Mouse (Mus musculus) adrenal gland, postnatal 4 days (tissue): Measurements from ENCODE around the gene Hist1h2ae. TPM values are rescaled to one million over a fixed set of nuclear protein-coding genes. Genes with fewer than 3 reads are reported as not detected.
A peak's percentile ranks its signal among the peaks of the same experiment; 100 is the strongest.
"Not testable (repeated sequence)": the region's sequence is repeated elsewhere in the genome, so short reads cannot be mapped to it uniquely, and the experiment has no call there.

Experiments
- DNase-seq, 2 experiments: peaks; one replicate each; pipeline ENCODE4 v3.0.0; 2021 to 2022; ENCODE audit warnings: low spot score in 2 of 2, mixed read lengths in 2 of 2
- long read RNA-seq, 2 experiments: library from polyadenylated mRNA; stranded (forward); transcript quantifications; one replicate each; pipeline ENCODE4 v2.0.0; 2021
- total RNA-seq, 2 experiments: library from RNA; stranded (reverse); gene quantifications; 2 replicates each; pipeline ENCODE4 v1.2.3; 2021

Gene Hist1h2ae
- total RNA-seq = 10 to 100 TPM; 79.7 to 95.7 TPM
- long read RNA-seq, experiment 1 = 0 reads
- long read RNA-seq, experiment 2 = 0 reads

GRCm38 (mm10) chr13:23571022-23571503, at the start of gene Hist1h2ae, which contains the start of gene Hist1h2bg:
Gene Hist1h2ae, minus strand, starts transcription at chr13:23571220.
Gene Hist1h2bg, plus strand, starts transcription at chr13:23571396.
- DNase-seq = peak in 1 of 2 experiments; percentile 29

- DNase-seq = no peak
These were observed 49.2 kb upstream of the Hist1h2ae start for GRCm38 (mm10) chr13:23620056-23620732.

- no peak for DNase-seq
These were observed 40.6 kb upstream of the Hist1h2ae start for GRCm38 (mm10) chr13:23611638-23612037.

DNA sequence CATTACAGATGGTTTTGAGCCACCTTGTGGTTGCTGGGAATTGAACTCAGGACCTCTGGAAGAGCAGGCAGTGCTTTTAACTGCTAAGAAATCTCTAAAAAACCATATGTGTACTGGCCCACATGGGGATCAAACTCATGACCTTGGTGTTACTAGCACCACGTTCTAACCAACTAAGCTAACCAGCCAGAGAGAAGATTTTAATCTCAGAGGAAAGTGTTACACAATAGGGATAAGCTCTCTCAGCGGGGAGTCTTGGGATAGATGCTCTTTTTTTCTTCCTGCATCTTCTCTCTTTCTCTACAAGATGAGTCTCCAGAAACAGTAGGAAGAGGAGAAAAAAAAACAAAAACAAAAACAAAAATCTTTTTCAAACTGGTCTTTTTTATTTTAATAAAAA, 39.4 kb upstream of the Hist1h2ae start:
- DNase-seq = no peak

DNA sequence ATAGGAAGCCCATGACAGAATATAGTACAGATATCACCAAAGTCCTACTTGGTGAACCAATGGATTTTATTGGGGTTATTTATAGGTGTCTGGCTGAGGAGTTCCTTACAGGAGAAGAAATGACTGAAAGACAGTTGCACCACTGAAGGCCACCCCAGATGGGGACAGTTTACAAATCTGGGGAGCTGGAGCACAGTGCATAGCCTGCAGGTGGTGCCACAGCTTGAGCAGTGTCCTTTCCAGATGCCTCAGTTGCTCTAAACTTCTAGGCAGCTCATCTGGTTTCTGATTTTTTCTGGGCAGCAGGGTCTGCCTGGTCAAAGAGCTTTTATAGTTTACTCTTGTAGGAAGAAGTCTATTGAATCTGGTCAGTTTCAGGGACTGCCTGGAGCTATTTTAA, 38.8 kb upstream of the Hist1h2ae start:
- no peak for DNase-seq

DNA sequence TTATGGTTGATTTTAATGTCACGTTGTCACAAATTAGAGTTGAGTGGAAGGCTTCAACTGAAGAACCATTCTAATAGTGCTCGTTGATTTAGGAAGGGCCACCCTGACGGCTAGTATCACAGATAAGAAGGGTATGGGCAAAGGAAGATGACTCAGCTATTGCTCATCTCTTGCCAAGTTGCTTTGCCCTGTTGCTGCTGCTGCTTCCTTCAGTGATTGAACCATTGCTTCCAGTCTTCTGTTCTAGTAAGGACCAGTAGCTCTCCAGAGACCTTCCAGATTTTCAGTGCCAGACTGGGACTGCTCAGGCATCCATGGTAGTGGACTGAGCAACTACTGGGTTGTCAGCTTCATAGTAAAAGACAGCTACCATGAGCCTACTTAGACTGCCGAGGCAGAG, 38.2 kb upstream of the Hist1h2ae start:
- DNase-seq = no peak

DNA sequence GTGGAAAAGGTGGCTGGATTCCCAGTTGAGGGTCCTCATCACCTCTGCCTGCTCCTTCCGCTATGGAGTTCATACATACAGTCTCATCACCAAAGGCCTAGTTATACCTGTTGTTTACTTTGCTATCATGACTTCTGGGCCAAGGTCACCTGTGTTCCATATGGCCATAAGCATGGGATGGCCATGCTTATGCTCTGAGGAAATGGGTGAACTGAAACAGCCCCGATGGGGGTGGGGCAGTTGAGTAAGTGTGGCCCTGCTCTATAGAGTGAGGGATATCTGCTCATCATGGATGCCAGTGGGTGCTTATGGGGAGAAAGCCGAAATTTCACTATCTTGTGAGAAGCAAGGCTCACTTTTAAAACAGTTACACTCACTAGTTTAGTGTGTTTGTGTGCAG, 34.0 kb upstream of the Hist1h2ae start:
- DNase-seq = no peak

DNA sequence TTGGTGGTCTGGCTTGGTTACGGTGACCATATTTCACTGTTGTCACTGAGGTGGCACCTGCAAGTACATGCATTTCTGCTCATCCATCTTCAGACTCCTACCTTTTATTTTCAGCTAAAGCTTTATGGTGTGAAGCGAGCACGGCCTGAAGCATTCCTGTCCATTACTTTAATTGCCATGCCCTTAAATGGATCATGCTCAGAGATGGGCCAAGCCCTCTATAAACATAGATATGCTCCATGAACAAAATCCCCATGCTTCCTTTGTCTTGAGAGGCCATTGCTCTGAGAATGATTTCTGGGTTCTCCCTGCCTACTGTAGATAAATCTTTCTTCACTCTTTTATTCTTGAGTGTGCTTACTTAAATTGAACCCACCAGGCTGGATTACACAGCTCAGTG, 33.4 kb upstream of the Hist1h2ae start:
- DNase-seq = no peak

- DNase-seq = no peak
These were observed 32.2 kb upstream of the Hist1h2ae start for GRCm38 (mm10) chr13:23603182-23603699.

DNA sequence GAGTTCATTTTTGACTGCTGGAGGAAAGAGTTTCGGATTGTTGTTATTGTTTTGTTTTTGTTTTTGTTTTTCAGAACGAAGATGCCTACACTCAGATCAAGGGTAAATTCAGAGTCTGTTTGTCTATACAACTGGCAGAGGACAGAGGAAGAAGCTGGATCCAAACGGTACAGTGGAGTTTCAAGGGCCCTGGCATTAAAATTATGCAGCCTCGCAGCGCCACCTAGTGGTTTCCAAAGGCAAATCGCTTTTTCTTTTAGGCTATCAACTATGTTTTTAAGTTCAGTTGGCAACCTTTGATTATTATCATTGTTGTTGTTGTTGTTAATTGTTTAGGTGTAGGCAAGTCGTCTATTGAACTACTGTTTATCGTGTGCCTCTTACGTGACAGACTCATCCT, 26.9 kb upstream of the Hist1h2ae start:
- peak; percentile 59 to 71 for DNase-seq

GRCm38 (mm10) chr13:23595622-23596372, 24.8 kb upstream of the Hist1h2ae start:
- no peak for DNase-seq

DNA sequence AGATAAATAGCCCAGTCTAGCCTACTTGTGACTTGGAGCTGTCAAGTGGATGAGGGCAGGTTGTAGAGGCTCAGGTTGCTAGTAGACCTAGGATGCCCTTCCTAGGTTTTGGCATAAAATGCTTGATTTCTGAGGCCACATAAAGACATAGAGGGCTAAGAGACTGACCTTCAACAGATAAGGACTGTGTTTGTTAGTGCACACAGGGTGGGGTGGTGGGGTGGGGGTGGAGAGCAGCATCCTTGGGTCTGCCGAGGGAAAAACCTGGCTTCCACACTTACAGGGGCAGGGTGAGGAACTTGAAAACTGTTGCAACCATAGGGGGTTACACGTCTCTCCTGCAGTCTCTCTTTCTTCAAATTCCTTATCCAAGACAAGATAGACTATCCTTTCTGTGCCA, 24.2 kb upstream of the Hist1h2ae start:
- no peak for DNase-seq

- DNase-seq = no peak
These were observed 22.2 kb upstream of the Hist1h2ae start for GRCm38 (mm10) chr13:23593051-23593770.

GRCm38 (mm10) chr13:23592614-23593013, 21.6 kb upstream of the Hist1h2ae start:
- DNase-seq = no peak

GRCm38 (mm10) chr13:23591886-23592285, 20.9 kb upstream of the Hist1h2ae start:
- DNase-seq = not testable (repeated sequence)

- DNase-seq = no peak
These were observed 20.2 kb upstream of the Hist1h2ae start for GRCm38 (mm10) chr13:23591206-23591605.

DNA sequence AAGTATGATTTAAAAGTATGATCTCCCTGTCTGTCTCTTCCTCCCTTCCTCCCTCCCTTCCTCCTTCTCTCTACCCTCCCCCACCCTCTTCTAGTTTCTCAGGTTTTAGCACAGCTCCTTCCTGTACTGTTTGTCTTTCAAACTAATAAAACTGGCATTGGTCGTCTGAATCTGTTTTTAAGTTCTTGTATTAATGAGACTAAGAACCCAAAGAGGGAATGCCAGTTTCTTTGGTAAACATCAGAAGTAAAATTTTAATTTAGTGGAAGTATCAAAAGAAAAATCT, 15.9 kb upstream of the Hist1h2ae start:
- no peak for DNase-seq

DNA sequence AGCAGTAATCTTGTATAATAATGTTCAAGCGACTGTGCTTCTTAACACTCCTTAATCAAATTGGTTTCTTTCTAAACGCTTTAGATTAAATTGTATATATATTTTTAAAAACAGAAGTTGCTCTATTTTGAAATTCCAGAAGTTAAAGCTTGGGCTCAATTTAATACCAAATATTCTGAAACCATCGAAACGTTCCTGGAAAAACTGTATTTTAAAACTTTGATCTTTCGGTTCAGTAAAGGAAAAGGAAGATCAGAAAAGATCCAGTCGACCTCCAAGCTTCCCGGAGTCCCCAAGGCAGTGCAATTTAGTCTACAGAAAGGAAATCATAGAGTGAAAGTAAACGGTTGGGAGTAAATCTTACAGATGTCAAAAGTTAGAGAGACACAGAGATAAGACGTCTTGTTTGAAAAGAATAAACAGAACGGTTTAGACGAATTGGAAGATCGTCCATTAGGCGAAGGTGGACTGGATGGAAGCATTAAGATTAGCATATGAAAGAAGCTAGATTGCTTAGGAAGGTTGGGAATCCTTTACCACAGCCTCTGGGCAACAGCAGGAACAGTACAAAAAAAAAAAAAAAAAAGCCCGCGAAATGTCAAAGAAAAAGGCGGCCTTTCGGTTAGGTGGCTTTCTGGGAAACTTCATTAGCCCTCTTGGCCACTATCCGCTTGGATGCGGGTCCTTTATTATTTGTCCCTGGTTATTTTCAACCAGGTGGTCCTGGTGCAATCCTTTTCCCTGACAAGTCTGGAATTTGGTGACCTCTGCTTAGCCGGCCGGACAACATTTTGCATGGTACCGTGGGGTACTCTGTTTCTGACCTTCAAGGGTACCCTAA, 15.3 kb upstream of the Hist1h2ae start:
- DNase-seq = no peak

DNA sequence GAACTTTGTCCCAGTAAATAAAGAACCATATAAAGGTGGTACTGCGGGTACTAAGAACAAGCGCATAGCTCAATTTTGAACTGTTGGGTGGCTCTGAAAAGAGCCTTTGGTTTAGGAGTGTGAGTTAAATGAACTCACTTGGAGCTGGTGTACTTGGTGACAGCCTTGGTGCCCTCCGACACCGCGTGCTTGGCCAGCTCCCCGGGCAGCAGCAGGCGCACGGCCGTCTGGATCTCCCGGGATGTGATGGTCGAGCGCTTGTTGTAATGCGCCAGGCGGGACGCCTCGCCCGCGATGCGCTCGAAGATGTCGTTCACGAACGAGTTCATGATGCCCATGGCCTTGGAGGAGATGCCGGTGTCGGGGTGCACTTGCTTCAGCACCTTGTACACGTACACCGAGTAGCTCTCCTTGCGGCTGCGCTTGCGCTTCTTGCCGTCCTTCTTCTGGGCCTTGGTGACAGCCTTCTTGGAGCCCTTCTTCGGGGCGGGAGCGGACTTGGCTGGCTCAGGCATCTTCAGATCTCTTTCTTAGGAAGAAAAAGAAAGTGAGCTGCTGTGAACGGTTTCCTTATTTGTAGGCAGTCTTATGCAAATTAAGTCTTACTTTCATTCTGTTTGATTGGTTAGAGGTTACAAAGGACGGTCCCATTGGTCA, 14.6 kb upstream of the Hist1h2ae start:
- DNase-seq = peak in 1 of 2 experiments; percentile 43

- peak in 1 of 2 experiments; percentile 50 for DNase-seq
These were observed 14.0 kb upstream of the Hist1h2ae start for GRCm38 (mm10) chr13:23585029-23585441.
